Mouse (Mus musculus): ENCODE measurements at regions not wholly inside any gene's neighbourhood (a gene's known extent, or its start where the extent isn't known, plus 50 kb on each side); places are given as distances from the start of the nearest gene placed in this dataset.

DNA sequence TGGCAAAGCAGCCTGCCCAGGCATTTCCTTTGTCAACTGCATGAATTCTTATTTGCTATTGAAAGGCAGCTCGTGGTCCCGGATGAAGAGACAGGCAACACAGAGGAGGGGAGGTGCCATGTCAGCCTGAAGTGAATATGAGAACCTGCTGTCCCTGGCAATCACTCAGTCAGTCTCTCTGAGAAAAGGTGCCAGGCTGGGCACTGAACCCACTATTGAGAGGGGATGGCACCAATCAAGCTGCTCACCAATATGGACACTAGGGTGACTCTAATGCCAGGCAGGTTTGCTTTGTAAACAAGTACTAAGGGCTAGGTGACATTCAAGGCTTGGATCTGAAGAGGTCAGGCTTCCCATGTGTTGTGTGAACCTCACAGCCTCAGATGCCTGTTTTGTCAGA lies 222.0 kb upstream of the Wscd1 start:
- DNase-seq, result no peak

DNA sequence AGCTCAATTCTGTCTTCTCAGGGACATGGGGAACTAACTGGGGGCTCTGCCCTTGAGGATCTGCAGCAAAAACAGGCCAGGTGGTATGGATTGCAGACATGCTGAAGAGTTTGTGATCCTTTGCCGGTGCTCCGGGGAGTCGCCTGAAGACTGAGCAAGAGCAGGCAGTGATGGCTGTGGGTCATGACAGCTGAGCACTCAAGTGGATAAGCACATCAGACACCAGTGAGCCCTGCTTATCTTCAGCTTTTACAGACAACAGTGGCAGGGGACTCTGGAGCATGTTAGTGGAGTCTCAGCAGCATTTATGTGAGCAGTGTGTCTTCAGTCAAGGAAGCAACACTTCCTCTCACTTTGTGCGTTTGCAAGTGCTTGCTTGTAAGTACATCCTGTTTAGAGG lies 221.1 kb upstream of the Wscd1 start:
- DNase-seq, result no peak

GRCm38 (mm10) chr11:71541178-71541845 lies 208.4 kb upstream of the Wscd1 start:
- DNase-seq, result no peak

DNA sequence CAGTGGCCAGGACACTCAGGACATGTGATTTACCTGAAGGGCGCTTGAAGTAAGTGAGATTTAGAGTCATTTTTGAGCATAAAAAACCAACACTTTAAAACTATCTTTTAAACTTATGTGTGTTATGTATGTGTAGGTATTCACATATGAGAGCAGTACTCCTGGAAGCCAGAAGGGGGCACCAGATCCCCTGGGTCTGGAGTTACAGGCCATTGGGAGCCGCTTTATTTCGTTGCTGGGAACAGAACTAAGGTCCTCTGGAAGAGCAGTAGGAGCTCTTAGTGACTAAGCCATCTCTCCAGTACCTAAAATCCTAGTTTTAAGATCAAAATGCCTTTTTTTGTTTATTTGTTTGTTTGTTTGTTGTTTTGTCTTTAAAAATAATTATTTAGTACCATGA lies 192.3 kb upstream of the Wscd1 start:
- no peak for DNase-seq

DNA sequence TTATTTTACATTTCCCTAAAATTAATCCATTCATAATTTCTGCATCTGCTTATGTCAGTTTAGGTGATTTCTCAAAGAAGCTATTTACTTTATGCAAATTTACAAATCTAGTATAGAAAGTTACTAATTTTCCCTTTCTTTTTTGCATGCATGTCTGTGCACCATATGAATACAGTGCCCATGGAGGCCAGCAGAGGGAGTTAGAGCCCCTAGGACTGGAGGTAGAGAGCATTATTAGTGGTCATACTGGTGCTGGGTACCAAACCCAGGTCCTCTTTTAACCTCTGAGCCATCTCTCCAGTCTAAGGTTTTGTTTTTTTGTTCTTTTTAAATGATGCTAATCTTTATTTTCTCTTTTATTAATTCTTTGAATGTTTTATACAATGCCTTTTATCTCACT lies 184.9 kb upstream of the Wscd1 start:
- DNase-seq, result no peak

- DNase-seq, result no peak
These were observed 172.9 kb upstream of the Wscd1 start for GRCm38 (mm10) chr11:71576801-71577200.

GRCm38 (mm10) chr11:71581775-71582174 lies 167.9 kb upstream of the Wscd1 start:
- DNase-seq, result no peak

GRCm38 (mm10) chr11:71591014-71591413 lies 158.7 kb upstream of the Wscd1 start:
- no peak for DNase-seq

DNA sequence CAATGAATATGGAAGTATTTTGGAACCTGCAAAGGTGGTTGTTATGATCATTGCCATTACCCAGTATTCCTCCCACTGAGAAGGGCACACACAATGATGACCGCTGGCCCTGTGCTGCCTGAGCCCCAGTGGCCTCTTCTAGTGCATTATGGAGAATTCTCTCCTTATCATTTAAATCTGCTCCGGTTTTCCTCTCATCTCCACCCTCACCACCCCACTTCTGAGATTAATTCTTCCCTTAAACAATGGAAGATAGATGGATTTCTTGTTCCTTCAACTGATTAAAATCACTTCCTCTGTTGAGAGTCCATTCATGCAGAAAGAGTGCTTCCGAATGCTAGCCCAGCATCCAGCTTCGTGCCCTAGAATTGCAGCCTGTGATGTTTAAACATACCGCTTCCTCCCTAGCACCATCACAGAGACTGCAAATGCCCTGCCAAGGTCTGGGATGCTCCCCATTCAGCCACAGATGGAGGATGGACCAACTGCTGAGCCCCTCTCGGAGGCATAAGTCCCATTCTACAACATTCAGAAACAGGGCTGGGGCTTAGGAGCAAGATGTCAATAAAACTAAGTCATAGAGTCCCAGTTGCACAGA lies 155.4 kb upstream of the Wscd1 start:
- DNase-seq, result no peak

GRCm38 (mm10) chr11:71597709-71598108 lies 152.0 kb upstream of the Wscd1 start:
- no peak for DNase-seq

- DNase-seq, result no peak
These were observed 138.9 kb upstream of the Wscd1 start for GRCm38 (mm10) chr11:71610782-71611181.

DNA sequence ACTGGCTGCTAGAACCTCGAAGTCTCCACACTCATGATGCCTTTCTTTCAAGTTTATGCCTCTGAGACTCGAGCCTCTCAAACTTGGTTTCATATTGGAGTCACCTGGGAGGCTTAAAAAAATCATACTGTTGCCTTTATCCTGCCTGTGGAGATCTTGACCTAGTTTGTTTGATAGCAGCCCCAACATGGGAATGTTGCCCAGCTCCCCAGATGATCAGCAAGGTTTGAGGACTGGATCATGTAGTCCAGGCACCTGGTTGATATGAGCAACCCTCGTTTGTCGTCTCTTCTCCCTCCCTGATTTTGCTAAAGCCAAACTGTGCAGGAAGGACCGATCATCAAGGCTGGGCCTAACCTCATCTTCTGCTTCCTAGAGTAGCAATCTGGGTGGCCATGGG lies 134.2 kb upstream of the Wscd1 start:
- no peak for DNase-seq

- no peak for DNase-seq
These were observed 124.1 kb upstream of the Wscd1 start for GRCm38 (mm10) chr11:71625501-71626191.

- no peak for DNase-seq
These were observed 113.6 kb upstream of the Wscd1 start for GRCm38 (mm10) chr11:71636111-71636510.

GRCm38 (mm10) chr11:71636785-71637184 lies 112.9 kb upstream of the Wscd1 start:
- no peak for DNase-seq

- no peak for DNase-seq
These were observed 106.8 kb upstream of the Wscd1 start for GRCm38 (mm10) chr11:71642886-71643285.

DNA sequence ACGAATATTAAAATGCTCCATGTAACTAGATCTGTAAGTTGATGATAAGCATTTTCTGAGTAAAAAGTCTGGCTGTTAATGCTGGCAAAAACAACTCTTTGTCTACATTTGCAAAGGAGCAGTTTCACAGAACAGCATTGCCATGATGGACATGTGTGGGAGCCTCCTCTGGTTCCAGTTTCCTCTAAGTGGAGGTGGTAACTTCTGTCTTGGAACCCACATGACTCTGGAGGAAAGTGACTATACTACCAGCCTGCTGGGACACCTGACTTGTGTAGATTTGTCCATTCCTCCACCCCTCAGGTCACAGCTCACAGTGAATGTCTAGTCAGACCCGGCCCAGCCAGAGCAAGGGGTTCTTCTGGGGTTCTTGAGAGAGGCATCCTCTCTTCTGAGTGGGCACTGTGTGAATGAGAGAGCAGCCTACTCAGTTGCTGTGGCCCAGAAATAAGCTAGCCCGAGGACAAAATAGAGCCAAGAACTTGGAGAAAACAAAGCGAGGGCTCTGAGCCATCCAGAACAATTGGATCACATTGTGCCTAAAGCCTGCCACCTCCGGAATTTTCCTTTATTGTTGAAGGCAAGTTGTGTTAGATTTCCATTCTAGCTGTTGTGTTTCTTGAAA lies 97.9 kb upstream of the Wscd1 start:
- DNase-seq, result no peak

GRCm38 (mm10) chr11:71652381-71652775 lies 97.3 kb upstream of the Wscd1 start:
- DNase-seq, result no peak

DNA sequence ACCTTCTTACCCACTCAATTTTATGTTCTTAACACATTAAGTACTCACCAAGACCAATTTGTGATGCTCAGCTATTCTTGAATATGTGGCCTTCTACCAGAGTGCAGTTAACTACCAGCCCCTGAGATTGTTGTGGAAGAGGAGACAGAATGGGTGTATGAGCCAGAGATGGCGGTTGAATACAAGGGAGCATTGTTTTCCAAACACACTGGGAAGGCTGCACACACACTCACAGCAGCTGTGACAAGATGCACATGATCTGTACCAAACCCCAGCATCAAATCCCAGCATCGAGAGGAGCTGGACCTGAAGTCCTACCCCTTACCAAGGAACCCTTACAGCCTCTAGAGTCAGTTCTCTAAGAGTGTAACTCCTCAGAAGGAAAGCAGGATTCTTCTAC lies 91.4 kb upstream of the Wscd1 start:
- DNase-seq, result no peak

DNA sequence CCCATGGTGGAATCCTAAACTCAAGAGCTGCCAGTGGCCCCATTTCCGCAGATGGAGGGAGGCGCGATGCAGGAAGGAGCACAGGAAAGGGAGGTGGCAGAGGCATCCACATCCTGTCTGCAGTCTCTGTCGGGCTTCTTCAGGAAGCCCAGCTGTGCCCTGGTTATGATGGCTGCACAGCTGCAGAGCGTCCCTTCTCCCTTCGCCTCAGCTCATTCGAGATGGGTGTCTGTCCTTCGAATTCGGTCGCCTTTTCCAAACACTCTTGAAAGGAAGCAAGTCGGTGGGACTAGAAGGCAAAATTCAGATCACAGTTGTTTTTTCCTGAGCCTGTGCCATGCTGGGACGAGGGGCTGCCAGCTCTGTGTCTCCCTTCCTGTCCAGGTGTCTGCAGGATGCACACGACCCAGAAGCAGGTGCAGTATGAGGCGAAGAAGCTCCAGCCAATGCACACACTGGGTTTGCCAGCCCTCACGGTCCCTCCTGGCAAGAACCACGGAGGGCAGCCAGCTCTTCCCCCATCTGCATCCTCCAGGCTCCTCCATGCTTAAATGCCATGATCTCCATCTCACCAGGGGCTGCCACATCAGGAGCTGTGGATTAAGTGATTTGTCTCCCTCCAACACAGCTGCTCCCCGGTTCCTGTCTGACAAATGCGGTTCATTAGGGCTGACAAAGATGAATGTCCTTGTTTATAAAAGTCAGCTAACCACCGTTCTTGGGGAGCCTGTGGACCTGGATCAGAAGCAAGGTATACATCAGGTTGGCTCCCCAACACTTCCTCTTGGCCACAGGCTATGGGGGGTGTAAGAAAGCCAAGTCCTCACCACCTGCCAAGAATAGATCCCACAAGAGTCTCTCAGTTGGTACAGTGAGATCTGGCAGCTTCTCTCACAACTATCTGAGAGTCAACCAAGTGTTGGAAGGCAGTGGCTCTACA lies 79.3 kb upstream of the Wscd1 start:
- DNase-seq, result no peak

DNA sequence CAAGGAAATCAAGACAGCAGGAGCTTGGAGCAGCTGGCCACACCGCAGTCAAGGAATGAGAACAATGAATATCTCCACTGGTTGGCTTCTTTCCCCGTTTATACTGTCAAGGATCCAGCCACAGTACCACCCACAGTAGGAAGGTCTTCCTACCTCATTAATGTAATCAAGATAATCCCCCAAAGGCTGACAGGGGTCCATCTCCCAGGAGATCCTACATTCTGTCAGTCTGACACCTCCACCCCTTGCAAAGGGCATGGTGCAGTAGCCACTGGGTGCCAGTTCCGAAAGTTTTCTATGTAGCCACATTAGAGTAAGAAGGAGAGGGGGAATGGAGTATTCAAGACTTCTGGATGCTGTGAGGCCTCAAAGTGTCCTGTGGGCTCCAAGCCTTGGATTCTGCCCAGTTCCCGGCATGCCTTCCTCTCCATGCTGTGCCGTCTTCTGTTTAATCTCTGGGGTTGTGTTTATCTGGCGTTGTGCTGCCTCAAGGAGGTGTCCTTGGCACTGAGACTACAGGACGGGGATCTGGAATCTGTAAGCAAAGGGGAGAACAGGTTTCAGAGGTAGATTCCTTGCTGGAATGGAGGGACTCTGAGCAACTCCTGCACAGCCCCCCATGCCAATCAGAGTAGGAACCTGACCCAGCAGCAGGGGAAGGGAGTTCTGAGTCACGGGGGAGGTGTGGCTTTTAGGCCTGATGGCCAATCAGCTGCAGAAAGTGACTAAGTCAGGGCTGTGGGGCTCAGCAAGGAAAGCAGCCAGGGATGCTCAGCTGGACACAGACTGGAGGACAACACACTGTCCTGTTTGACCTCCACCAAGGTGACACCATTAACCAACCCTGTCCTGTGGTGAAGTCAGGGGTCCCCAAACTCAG lies 77.3 kb upstream of the Wscd1 start:
- no peak for DNase-seq

GRCm38 (mm10) chr11:71674319-71674718 lies 75.4 kb upstream of the Wscd1 start:
- DNase-seq, result peak; percentile 26

Measured in liver (tissue).